Mouse (Mus musculus) 3134 (cell line): ENCODE data around the gene Slirp.

Experiments used
- DNase-seq: peaks from one replicate; pipeline ENCODE4 v3.0.0-alpha.2; 2011; ENCODE audit warnings: low spot score; ENCODE audit not compliant: insufficient read length; ENCODE audit errors: extremely low read depth

The Slirp gene

GRCm38 (mm10) chr12:87443700-87444122, at the start of gene Slirp, which contains the start of gene Alkbh1:
Gene Slirp (plus strand): TSS chr12:87443896.
Gene Alkbh1 (minus strand): TSS chr12:87444017.
- peak; percentile 83 for DNase-seq

- no peak for DNase-seq
Observed at GRCm38 (mm10) chr12:87394316-87394715, 49.4 kb upstream of the Slirp start.

- no peak for DNase-seq
Observed at GRCm38 (mm10) chr12:87397126-87397525, 46.6 kb upstream of the Slirp start.

GRCm38 (mm10) chr12:87397811-87398417, 45.8 kb upstream of the Slirp start:
- no peak for DNase-seq

- no peak for DNase-seq
Observed at GRCm38 (mm10) chr12:87399119-87399819, 44.4 kb upstream of the Slirp start.

GRCm38 (mm10) chr12:87401883-87402282, 41.8 kb upstream of the Slirp start:
- DNase-seq = no peak

GRCm38 (mm10) chr12:87405165-87405564, 38.5 kb upstream of the Slirp start:
- no peak for DNase-seq

GRCm38 (mm10) chr12:87405721-87406120, 38.0 kb upstream of the Slirp start:
- DNase-seq = no peak

GRCm38 (mm10) chr12:87407869-87408605, 35.7 kb upstream of the Slirp start:
- DNase-seq = peak; percentile 67

GRCm38 (mm10) chr12:87409123-87409522, 34.6 kb upstream of the Slirp start:
- no peak for DNase-seq

GRCm38 (mm10) chr12:87410999-87411398, 32.7 kb upstream of the Slirp start:
- no peak for DNase-seq

- no peak for DNase-seq
Observed at GRCm38 (mm10) chr12:87413179-87413790, 30.4 kb upstream of the Slirp start.

- DNase-seq = no peak
Observed at GRCm38 (mm10) chr12:87415358-87415757, 28.3 kb upstream of the Slirp start.

GRCm38 (mm10) chr12:87416690-87417089, 27.0 kb upstream of the Slirp start:
- peak; percentile 35 for DNase-seq

- no peak for DNase-seq
Observed at GRCm38 (mm10) chr12:87418921-87419320, 24.8 kb upstream of the Slirp start.

- no peak for DNase-seq
Observed at GRCm38 (mm10) chr12:87419974-87420485, 23.7 kb upstream of the Slirp start.

GRCm38 (mm10) chr12:87421708-87422507, 21.8 kb upstream of the Slirp start:
- no peak for DNase-seq

GRCm38 (mm10) chr12:87423700-87424099, 20.0 kb upstream of the Slirp start:
- DNase-seq = peak; percentile 20

- no peak for DNase-seq
Observed at GRCm38 (mm10) chr12:87424516-87424915, 19.2 kb upstream of the Slirp start.
